Mouse (Mus musculus) CD4-positive, CD25-positive, alpha-beta regulatory T cell, adult 2 months (primary cell): ENCODE measurements around the gene Znrf2.
"Not testable (repeated sequence)": the region's sequence is repeated elsewhere in the genome, so short reads cannot be mapped to it uniquely, and the experiment has no call there.

ENCODE experiments used
- DNase-seq: peaks from one replicate; pipeline ENCODE4 v3.0.0-alpha.2; 2012; ENCODE audit warnings: low read depth, low spot score

Znrf2 gene

GRCm38 (mm10) chr6:54849179-54850156 lies 32.8 kb downstream of the Znrf2 start:
- peak; percentile 76 for DNase-seq

- DNase-seq: peak; percentile 29
These were observed 35.1 kb downstream of the Znrf2 start for GRCm38 (mm10) chr6:54851778-54852177.

- DNase-seq: no peak
These were observed 36.0 kb downstream of the Znrf2 start for GRCm38 (mm10) chr6:54852669-54853068.

DNA sequence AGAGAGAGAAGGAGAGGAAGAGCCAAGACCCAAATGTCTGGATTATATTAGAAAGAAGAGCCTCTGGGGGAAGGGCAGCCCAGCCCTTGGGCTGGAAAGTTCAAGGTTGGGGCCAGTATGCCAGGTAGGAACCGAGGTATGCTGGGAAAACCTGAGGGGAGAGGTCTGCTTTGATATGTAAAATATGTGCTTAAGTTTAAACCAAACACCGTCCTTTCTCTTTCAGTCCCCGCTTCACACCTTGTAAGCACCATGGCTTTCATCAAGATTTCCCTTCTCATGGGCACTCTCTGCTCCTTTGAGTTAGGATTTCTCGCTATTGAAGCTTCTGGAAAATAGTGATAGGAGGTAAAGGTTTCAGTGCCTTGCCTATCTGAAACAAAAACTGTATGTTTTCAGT lies 38.1 kb downstream of the Znrf2 start:
- peak; percentile 43 for DNase-seq

DNA sequence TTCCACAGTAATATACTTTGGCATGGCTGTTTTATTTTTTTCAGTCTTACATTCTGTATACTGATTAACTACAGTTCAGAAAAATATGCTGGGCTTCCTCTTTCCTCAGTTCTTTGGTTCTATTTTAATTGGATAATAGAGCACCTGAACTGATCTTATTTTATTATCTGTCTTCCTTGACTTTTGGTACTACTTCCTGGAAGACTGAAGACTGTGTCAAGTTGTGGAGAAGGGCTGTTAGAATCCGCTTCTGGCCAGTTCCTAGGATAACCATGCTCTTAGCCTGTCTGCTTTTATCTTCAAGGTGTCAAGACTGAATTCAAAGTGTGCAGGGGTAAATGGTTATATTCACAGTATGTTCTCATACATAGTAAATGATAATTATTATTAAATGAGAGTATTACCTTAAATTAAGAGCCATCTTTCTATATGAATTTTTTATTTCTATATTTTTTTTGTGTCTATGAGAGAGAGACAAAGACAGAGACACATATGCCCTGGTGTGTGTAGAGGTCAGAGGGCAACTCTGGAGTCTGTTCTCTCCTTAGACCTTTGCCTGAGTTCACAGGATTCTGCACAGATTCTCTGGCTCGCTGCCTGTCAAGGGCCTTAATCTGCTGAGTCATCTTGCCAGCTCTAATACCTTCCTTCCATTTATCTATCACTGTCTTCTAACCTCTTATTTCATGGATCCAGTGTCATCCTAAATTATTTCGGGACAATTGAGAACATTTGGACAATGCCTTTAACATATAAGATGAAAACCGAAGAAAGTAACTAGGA lies 39.3 kb downstream of the Znrf2 start:
- DNase-seq: no peak

GRCm38 (mm10) chr6:54859159-54859558 lies 42.4 kb downstream of the Znrf2 start:
- not testable (repeated sequence) for DNase-seq

DNA sequence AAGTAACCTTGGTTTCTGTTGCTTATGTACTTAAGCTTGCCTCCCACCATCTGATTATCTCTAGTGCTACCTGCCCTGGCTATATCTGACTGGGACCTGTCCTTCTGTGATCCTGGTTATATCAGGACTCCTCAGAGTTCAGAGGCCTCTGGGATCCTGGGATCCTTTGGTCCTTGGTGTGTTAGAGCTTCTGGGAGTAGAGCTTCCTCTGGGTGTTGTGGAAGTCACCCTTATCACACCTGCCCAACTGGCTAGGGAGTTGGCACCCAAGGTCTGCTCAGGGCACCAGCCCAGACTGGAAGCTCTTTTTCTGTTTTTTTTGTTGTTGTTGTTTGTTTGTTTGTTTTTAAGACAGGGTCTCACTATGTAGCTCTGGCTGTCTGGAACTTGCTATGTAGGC lies 43.5 kb downstream of the Znrf2 start:
- DNase-seq: no peak

DNA sequence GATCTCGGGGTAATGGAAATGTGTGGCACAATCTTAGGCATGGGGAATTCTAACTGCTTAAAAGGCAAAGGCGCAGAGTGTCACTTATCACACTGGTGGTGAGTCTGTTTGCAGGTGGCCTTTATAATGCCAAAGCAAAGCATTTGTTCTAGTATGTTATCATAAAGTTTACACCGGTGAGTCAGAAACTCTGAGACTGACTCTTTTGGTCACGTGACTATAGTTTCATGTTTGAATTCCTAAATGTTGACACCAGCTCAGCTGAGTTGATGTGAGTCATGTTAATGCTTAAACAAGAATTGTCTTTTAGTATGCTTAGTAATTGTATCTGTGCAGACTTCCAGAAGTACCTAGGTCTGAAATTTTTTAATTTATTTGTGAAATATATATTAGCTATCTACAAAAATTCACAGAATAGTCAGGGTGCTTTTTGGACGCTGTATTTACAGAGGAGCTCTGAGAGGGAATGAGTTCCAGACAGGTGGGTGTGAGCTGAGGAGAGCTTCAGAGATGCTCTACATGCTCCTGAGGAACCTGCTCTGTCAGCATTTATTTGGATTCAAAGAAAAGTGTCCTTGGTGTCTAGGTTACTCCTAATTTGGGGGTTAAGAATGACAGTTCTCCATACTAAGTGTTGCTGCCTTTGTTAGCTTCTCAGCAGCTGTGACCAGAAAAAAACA lies 50.2 kb downstream of the Znrf2 start:
- DNase-seq: peak; percentile 61

DNA sequence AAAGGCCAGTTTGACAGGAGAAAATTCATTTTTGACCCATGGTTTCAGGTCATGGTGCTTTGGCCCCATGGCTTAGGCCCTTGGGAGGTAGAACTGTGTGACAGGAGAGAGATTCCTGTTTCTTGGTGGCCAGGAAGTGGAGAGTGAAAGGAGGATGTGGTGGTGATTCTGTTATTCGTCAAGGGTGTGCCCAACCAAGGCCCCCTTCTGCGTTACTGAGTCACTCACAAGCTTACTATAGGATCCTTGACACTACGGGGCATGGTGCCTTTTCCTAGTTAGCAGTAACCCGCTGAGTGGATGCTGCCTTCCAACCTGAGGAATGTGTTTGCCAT lies 50.7 kb downstream of the Znrf2 start:
- peak; percentile 65 for DNase-seq

DNA sequence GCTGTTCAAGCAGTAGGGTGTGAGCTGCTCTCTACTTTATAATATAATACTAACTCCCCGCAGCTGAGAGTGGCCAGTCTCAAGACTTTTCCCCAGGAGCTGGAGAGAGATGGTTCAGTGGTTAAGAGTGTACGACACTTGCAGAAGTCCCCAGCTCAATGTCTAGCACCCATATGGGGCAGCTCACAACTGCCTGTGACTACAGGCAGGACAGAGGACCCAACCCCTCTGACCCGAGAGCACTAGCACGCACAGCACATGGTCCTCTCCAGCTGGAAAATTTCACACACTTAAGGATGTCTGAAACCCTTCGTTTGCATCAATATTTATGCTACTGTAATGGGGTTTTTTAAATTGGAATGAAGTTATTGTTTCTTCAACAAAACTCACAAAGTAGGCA lies 56.3 kb downstream of the Znrf2 start:
- no peak for DNase-seq

DNA sequence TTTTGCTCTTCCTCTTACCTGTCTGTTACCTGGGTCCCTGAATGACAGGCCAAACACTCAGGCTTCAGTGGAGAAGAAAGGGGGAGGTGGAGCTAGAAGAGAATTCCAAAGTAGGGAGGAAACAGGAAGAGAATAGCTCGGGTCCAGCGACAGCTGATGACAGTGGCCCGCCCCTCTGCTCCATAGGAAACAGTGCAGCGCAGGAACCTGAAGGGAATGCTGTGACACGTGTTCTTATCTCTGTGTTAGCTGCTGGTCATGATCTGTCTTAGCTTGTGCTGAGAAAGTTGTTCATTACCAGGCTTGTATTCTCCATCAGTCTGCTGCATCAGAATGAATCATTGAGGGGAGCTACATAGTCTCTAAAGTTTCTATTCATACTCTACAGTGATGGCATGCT lies 60.1 kb downstream of the Znrf2 start:
- no peak for DNase-seq

DNA sequence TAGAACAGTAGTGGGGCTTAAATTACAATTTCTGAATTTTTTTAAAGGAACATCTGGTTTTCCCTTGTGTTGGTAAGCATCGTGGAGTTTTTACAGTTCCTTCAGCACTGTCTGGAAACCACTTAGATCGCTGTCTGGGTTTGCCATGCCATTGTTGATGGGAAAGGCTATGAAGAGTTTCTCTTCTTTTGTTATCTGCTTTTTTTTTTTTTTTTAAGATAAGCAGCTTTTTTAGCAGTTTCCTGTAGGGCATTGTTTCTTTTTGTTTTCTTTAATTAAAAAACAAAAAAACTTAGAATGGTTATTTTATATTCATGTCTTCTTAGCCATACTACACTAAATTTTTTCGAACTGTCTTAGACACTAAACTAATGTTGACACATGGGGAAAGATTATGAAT lies 60.9 kb downstream of the Znrf2 start:
- no peak for DNase-seq

- no peak for DNase-seq
These were observed 61.8 kb downstream of the Znrf2 start for GRCm38 (mm10) chr6:54878546-54878945.

GRCm38 (mm10) chr6:54880086-54880485 lies 63.4 kb downstream of the Znrf2 start:
- no peak for DNase-seq

DNA sequence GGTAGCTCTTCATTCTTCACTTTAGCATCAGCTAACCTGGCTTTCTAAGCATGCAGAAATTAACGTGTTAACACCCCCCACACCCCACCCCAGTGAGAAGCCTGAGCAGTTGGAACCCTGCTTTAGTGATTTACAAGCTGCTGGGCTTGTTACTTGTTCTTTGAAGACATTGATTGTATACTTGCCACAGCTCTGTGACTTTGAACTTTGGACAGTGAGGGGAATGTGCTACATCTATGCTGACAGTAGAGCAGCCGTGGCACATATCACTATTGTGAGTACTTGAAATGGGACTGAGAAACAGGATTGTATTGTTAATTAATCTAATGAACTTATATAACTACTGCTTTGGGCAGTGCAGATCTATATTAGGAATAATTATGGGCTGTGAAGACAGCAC lies 66.7 kb downstream of the Znrf2 start:
- DNase-seq: no peak

GRCm38 (mm10) chr6:54886195-54886594 lies 69.5 kb downstream of the Znrf2 start:
- DNase-seq: peak; percentile 9

DNA sequence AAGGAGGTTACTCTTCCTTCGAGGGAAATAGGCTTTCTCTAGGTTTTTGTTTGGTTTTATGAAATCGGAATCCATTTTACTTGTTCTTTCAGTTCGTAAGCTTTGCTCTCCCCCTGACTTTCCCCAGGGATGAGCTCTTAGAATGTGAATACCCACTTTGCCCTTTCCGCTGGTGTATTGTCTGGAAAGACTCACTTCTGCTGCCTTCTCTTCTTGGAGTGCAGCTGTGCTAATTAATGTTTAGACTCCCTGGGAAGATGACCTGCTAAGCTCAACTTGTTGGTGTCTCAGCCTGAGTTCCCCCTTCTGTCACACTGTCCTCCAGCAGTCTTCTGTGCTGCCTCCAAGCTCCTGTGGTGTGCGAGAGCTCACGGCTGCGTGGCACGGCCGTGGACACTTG lies 73.5 kb downstream of the Znrf2 start:
- no peak for DNase-seq

- no peak for DNase-seq
These were observed 74.7 kb downstream of the Znrf2 start for GRCm38 (mm10) chr6:54891384-54891783.

DNA sequence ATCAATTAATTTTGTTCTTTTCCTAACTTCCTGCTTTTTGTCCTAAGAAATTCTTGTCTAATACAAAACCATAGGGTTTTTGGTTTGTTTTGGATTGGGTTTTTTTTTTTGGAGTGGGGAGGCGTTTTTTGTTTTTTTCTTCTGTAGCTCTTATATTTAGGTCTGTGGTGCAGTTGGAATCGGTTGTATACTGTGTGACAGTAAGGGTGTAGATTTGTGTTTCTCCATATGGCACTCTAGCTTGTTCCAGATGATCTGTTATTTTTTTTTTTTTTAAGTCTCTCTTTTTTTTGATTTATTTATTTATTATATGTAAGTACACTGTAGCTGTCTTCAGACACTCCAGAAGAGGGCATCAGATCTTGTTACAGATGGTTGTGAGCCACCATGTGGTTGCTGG lies 83.5 kb downstream of the Znrf2 start:
- DNase-seq: no peak

GRCm38 (mm10) chr6:54902547-54902946 lies 85.8 kb downstream of the Znrf2 start:
- peak; percentile 50 for DNase-seq

GRCm38 (mm10) chr6:54906053-54907040 lies 89.6 kb downstream of the Znrf2 start:
- no peak for DNase-seq
